Mouse (Mus musculus): ENCODE results near the gene Gm49384. TPM values are rescaled to one million over a fixed set of nuclear protein-coding genes. Genes with fewer than 3 reads are reported as not detected.
A peak's percentile ranks its signal among the peaks of the same experiment; 100 is the strongest.
"Not testable (repeated sequence)": the region's sequence is repeated elsewhere in the genome, so short reads cannot be mapped to it uniquely, and the experiment has no call there.

Gene Gm49384
- polyA plus RNA-seq, 1 experiment from 2014 or later: 39.9 TPM

DNA sequence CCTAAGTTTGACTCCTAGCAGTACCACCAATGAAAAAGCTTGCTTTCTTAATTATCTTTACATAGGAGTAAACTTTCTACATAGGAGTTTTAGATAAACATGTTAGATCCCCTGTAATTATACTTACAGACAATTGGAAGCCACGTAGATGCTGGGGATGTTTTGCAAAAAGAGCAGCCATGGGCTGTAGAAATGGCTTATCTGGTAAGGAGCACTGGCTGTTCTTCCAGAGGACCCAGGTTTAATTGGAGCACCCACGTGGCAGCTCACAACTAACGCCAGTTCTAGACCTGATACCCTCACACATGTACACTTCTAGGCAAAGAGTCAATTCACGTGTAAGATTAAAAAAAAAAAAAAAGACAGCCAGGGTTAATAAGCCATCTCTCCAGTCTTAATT, 22.3 kb downstream of the Gm49384 start:
- DNase-seq (ENCODE audit: low spot score, missing footprints): peak; percentile 77
- WGBS: 84% methylated on average over 4 of the region's 4 CpGs
- Histone ChIP-seq H3K4me1 (ENCODE audit: control insufficient read depth, insufficient read depth, low read length) (peaks cover 13% of the 10 kb centered on the region), H3K36me3 (ENCODE audit: control insufficient read depth, insufficient read depth, low read length) (peaks cover 2% of the 10 kb centered on the region; the same call in 1 of the 2 replicates), H3K4me2 (no peak overlapping the region), H3K27ac (ENCODE audit: low read depth, low read length) (no peak overlapping the region), H3K27me3 (ENCODE audit: control insufficient read depth, insufficient read depth, low read length) (no peaks in the 10 kb centered on the region), H3K9me3 (ENCODE audit: control insufficient read depth, low read length) (no peaks in the 10 kb centered on the region), H3K4me3 (ENCODE audit: low read depth, low read length) (no peak overlapping the region), H3K9ac (ENCODE audit: low read length) (no peak overlapping the region)
- ATAC-seq (ENCODE audit: low FRiP score): no peak

- WGBS: 69% methylated on average over 12 of the region's 12 CpGs
- Histone ChIP-seq H3K36me3 (ENCODE audit: control insufficient read depth, insufficient read depth, low read length) (peaks cover 6% of the 10 kb centered on the region; the same call in 1 of the 2 replicates), H3K9ac (ENCODE audit: low read length) (no peak overlapping the region), H3K27me3 (ENCODE audit: control insufficient read depth, insufficient read depth, low read length) (no peaks in the 10 kb centered on the region), H3K4me3 (ENCODE audit: low read depth, low read length) (no peak overlapping the region), H3K9me3 (ENCODE audit: control insufficient read depth, low read length) (no peaks in the 10 kb centered on the region), H3K4me1 (ENCODE audit: control insufficient read depth, insufficient read depth, low read length) (peaks cover 2% of the 10 kb centered on the region; the same call in 1 of the 2 replicates), H3K4me2 (no peak overlapping the region), H3K27ac (ENCODE audit: low read depth, low read length) (no peak overlapping the region)
- ATAC-seq (ENCODE audit: low FRiP score): no peak
- DNase-seq (ENCODE audit: low spot score, missing footprints): peak; percentile 19
These were observed 24.7 kb downstream of the Gm49384 start for GRCm38 (mm10) chr12:69179371-69179770.

GRCm38 (mm10) chr12:69177526-69177925, 26.5 kb downstream of the Gm49384 start:
- 85% methylated on average over 3 of the region's 3 CpGs for WGBS
- Histone ChIP-seq H3K4me2 (no peak overlapping the region), H3K27ac (ENCODE audit: low read depth, low read length) (no peak overlapping the region), H3K4me3 (ENCODE audit: low read depth, low read length) (no peak overlapping the region), H3K9me3 (ENCODE audit: control insufficient read depth, low read length) (no peaks in the 10 kb centered on the region), H3K4me1 (ENCODE audit: control insufficient read depth, insufficient read depth, low read length) (no peaks in the 10 kb centered on the region), H3K36me3 (ENCODE audit: control insufficient read depth, insufficient read depth, low read length) (peaks cover 6% of the 10 kb centered on the region; the same call in 1 of the 2 replicates), H3K9ac (ENCODE audit: low read length) (no peak overlapping the region), H3K27me3 (ENCODE audit: control insufficient read depth, insufficient read depth, low read length) (no peaks in the 10 kb centered on the region)
- no peak for ATAC-seq (ENCODE audit: low FRiP score)
- no peak for DNase-seq (ENCODE audit: low spot score, missing footprints)

DNA sequence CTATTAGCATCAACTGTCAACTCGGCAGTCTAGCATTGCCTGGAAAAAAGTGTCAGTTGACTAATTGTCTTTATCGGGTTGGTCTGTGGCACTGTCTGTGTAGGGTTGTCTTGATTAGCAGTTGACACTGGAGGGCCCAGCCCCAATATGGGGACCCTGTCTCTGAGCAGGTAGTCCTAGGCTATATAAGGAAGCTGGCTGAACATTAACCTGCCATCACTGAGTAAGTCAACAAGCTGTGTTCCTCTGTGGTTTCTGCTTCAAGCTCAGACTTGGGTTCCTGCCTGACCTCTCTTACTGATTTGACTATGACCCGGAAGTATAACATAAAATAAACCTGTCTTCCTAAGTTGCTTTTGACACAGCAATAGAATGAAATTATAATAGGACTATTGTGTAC, 28.1 kb downstream of the Gm49384 start:
- H3K27ac ChIP-seq (ENCODE audit: low read depth, low read length): no peak overlapping the region
- WGBS: 94% methylated on average over 3 of the region's 3 CpGs

DNA sequence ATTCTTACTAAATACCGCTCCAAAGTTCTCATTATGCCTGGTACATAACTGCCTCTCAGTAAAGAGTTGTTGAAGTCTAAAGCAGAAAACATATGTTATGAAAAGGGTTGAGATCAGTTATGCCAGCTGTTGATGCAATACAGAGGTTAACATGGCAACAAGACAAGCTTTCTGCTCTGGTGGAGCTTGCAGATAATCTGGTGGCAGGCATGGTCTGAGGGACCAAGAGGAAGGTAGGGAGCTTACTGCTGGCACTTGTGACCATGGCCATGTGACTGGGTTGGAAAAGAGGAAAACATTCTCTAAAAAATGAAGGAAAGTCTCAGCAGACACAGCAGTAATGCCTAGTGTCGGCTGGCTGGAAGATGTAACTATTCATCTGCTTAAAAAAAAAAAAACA, 32.8 kb downstream of the Gm49384 start:
- no peak for ATAC-seq (ENCODE audit: low FRiP score)
- Histone ChIP-seq H3K27me3 (ENCODE audit: control insufficient read depth, insufficient read depth, low read length) (no peaks in the 10 kb centered on the region), H3K4me3 (ENCODE audit: low read depth, low read length) (no peak overlapping the region), H3K4me1 (ENCODE audit: control insufficient read depth, insufficient read depth, low read length) (peaks cover 4% of the 10 kb centered on the region; the same call in 1 of the 2 replicates), H3K36me3 (ENCODE audit: control insufficient read depth, insufficient read depth, low read length) (peaks cover 4% of the 10 kb centered on the region; the same call in 1 of the 2 replicates), H3K9me3 (ENCODE audit: control insufficient read depth, low read length) (no peaks in the 10 kb centered on the region), H3K4me2 (no peak overlapping the region), H3K9ac (ENCODE audit: low read length) (no peak overlapping the region), H3K27ac (ENCODE audit: low read depth, low read length) (no peak overlapping the region)
- no peak for DNase-seq (ENCODE audit: low spot score, missing footprints)
- WGBS: 89% methylated on average over 2 of the region's 2 CpGs

More for the DNA sequence above, 28.1 kb downstream of the Gm49384 start:
- Histone ChIP-seq H3K9me3 (ENCODE audit: control insufficient read depth, low read length) (no peaks in the 10 kb centered on the region), H3K4me2 (no peak overlapping the region), H3K9ac (ENCODE audit: low read length) (no peak overlapping the region), H3K4me3 (ENCODE audit: low read depth, low read length) (no peak overlapping the region), H3K4me1 (ENCODE audit: control insufficient read depth, insufficient read depth, low read length) (no peaks in the 10 kb centered on the region), H3K36me3 (ENCODE audit: control insufficient read depth, insufficient read depth, low read length) (peaks cover 4% of the 10 kb centered on the region; the same call in 1 of the 2 replicates), H3K27me3 (ENCODE audit: control insufficient read depth, insufficient read depth, low read length) (no peaks in the 10 kb centered on the region)
- DNase-seq (ENCODE audit: low spot score, missing footprints) (peak; percentile 23), ATAC-seq (ENCODE audit: low FRiP score) (no peak)

DNA sequence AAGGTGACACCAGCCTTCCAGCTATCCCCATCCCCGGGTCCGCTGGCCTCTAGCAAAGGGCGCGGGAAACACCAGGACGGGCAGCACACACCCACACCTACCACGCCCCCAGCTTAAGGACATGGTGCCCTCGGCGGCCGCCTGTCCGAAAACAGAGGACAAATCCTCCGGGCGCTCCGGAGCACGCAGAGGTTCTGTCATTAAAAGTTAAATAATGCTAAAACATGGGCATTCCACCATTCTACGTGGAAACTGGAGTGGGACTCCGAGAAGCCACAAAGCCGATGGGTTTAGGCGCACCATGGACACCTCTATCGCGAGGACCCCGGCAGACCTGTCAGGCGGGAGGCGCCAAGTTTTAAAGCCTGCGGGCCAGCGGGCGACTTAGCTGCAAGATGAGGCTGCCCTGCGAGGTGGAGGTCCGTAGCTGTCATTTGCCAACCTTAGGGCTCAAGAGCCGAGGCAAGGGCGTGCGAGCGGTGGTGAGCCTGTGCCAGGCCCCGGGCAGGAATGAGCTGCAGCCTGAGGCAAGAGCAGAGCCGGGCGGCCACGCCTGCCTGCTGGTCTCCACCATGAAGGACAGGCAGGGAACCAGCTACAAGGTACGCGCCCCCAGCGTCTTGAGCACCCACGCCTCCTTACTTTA, 35.5 kb downstream of the Gm49384 start, which contains the start of gene Lrr1:
TSS of gene Lrr1 (plus strand) at position 354 of the 646 bp plus-strand sequence.
- H3K9me3 ChIP-seq (ENCODE audit: control insufficient read depth, low read length): no peaks in the 10 kb centered on the region
- H3K4me2 ChIP-seq: peak within 1 kb of the TSS; percentile 89
- H3K27me3 ChIP-seq (ENCODE audit: control insufficient read depth, insufficient read depth, low read length): no peaks in the 10 kb centered on the region
- peak within 1 kb of the TSS; percentile 54 for H3K27ac ChIP-seq (ENCODE audit: low read depth, low read length)
- no peaks in the 10 kb centered on the region for H3K36me3 ChIP-seq (ENCODE audit: control insufficient read depth, insufficient read depth, low read length)
- under 1% methylated on average over 40 of the region's 40 CpGs for WGBS
- H3K9ac ChIP-seq (ENCODE audit: low read length): peak within 1 kb of the TSS; percentile 82
- peak; percentile 98 for DNase-seq (ENCODE audit: low spot score, missing footprints)
- H3K4me3 ChIP-seq (ENCODE audit: low read depth, low read length): peak within 1 kb of the TSS; percentile 63
- peak; percentile 98 for ATAC-seq (ENCODE audit: low FRiP score)
- H3K4me1 ChIP-seq (ENCODE audit: control insufficient read depth, insufficient read depth, low read length): peaks cover 4% of the 10 kb centered on the region; the same call in 1 of the 2 replicates

GRCm38 (mm10) chr12:69167656-69168460, 36.2 kb downstream of the Gm49384 start:
- Histone ChIP-seq H3K4me3 (ENCODE audit: low read depth, low read length) (peak overlapping the region; percentile 63), H3K4me1 (ENCODE audit: control insufficient read depth, insufficient read depth, low read length) (peaks cover 4% of the 10 kb centered on the region; the same call in 1 of the 2 replicates), H3K4me2 (peak overlapping the region; percentile 89), H3K27ac (ENCODE audit: low read depth, low read length) (no peak overlapping the region), H3K9ac (ENCODE audit: low read length) (peak overlapping the region; percentile 82), H3K9me3 (ENCODE audit: control insufficient read depth, low read length) (no peaks in the 10 kb centered on the region), H3K27me3 (ENCODE audit: control insufficient read depth, insufficient read depth, low read length) (no peaks in the 10 kb centered on the region), H3K36me3 (ENCODE audit: control insufficient read depth, insufficient read depth, low read length) (no peaks in the 10 kb centered on the region)
- DNase-seq (ENCODE audit: low spot score, missing footprints): peak; percentile 83
- peak; percentile 69 for ATAC-seq (ENCODE audit: low FRiP score)
- 10% methylated on average over 18 of the region's 18 CpGs for WGBS

GRCm38 (mm10) chr12:69166861-69167581, 37.0 kb downstream of the Gm49384 start:
- not testable (repeated sequence) for H3K27ac ChIP-seq (ENCODE audit: low read depth, low read length); H3K27me3 ChIP-seq (ENCODE audit: control insufficient read depth, insufficient read depth, low read length); H3K9me3 ChIP-seq (ENCODE audit: control insufficient read depth, low read length); H3K36me3 ChIP-seq (ENCODE audit: control insufficient read depth, insufficient read depth, low read length); H3K9ac ChIP-seq (ENCODE audit: low read length); H3K4me3 ChIP-seq (ENCODE audit: low read depth, low read length); ATAC-seq (ENCODE audit: low FRiP score); H3K4me2 ChIP-seq; H3K4me1 ChIP-seq (ENCODE audit: control insufficient read depth, insufficient read depth, low read length)
- 61% methylated on average over 8 of the region's 8 CpGs for WGBS
- DNase-seq (ENCODE audit: low spot score, missing footprints): peak; percentile 69

All from midbrain, embryonic 11.5 days (tissue).